Mouse (Mus musculus) limb, embryonic 13.5 days (tissue): ENCODE data around the gene Ddx31. TPM values are rescaled to one million over a fixed set of nuclear protein-coding genes. Genes with fewer than 3 reads are reported as not detected.

Experiments
- ATAC-seq: fragments of 200-750 bp; cut with Nextera tagmentation; 2 replicates; pipeline ENCODE4 v1.8.0; 2017; ENCODE audit warnings: low read depth, moderate number of reproducible peaks, moderate TSS enrichment; ENCODE audit not compliant: low FRiP score
- H3K27ac ChIP-seq: fragments of 300-500 bp; sonication (generic); 2 replicates; pipeline ENCODE4 v1.5.1; 2015; ENCODE audit warnings: inconsistent platforms, mild to moderate bottlenecking, moderate library complexity
- H3K27me3 ChIP-seq: fragments of 300-500 bp; sonication (generic); 2 replicates; pipeline ENCODE4 v1.6.1; 2015; ENCODE audit warnings: mild to moderate bottlenecking, inconsistent platforms
- H3K36me3 ChIP-seq: fragments of 300-500 bp; sonication (generic); 2 replicates; pipeline ENCODE4 v1.6.1; 2015; ENCODE audit warnings: inconsistent platforms, mild to moderate bottlenecking, moderate library complexity
- H3K4me1 ChIP-seq: fragments of 300-500 bp; sonication (generic); 2 replicates; pipeline ENCODE4 v1.6.1; 2015; ENCODE audit warnings: inconsistent platforms
- H3K4me2 ChIP-seq: fragments of 300-500 bp; sonication (generic); replicated peaks from 2 replicates; pipeline ENCODE4 v1.6.1; 2015; ENCODE audit warnings: inconsistent platforms, mild to moderate bottlenecking, moderate library complexity
- H3K4me3 ChIP-seq: fragments of 300-500 bp; sonication (generic); 2 replicates; pipeline ENCODE4 v1.5.1; 2015; ENCODE audit warnings: moderate library complexity, mild to moderate bottlenecking, inconsistent platforms
- H3K9ac ChIP-seq: fragments of 300-500 bp; sonication (generic); 2 replicates; pipeline ENCODE4 v1.6.1; 2015; ENCODE audit warnings: mild to moderate bottlenecking, inconsistent platforms
- H3K9me3 ChIP-seq: fragments of 300-500 bp; sonication (generic); 2 replicates; pipeline ENCODE4 v1.6.1; 2016; ENCODE audit warnings: inconsistent platforms
- WGBS: fragments of 180-500 bp; shearing (Covaris S2); methylation state at CpG from one replicate; pipeline ENCODE4 v1.1.7; 2015; 5-methylcytosine and 5-hydroxymethylcytosine counted together
- polyA plus RNA-seq: library from polyadenylated mRNA; unstranded; fragments of >200 nt; fragmentation: Nextera tagmentation; extraction: Ambion mirVana; gene quantifications from 2 replicates; pipeline ENCODE4 v1.2.1, GENCODE M21; 2015

Ddx31 gene
- polyA plus RNA-seq, 1 experiment from 2014 or later: 15.0 TPM

DNA sequence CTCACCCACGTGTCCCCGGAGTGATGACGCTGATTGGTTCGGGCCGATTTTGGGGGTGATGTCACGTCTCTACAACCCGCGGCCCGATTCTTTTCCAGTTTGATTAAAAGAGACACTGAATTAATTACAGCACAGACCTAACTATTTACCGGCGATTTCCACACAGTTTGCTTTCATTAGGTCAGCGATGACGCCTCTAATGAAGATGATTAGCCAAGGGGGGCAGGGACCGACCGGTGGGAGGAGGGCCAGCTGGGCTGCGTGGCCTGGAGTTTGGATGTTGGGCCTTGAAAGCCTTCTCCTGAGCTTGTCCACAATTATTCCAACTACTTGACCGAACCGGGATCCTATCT is 76.3 kb downstream of the Ddx31 start, which contains the start of gene Barhl1:
Barhl1 (minus strand) TSS at position 156 of the 353 bp plus-strand sequence.
- ATAC-seq: no peak
- Histone ChIP-seq H3K9ac (no peak within 1 kb of the TSS), H3K27ac (no peak within 1 kb of the TSS), H3K9me3 (no peaks in the 10 kb centered on the region), H3K4me3 (no peak within 1 kb of the TSS), H3K27me3 (peaks cover 98% of the 10 kb centered on the region), H3K36me3 (no peaks in the 10 kb centered on the region), H3K4me2 (peak within 1 kb of the TSS; percentile 34), H3K4me1 (peaks cover 13% of the 10 kb centered on the region; the same call in 1 of the 2 replicates)
- WGBS: 2% methylated on average over 18 of the region's 18 CpGs

DNA sequence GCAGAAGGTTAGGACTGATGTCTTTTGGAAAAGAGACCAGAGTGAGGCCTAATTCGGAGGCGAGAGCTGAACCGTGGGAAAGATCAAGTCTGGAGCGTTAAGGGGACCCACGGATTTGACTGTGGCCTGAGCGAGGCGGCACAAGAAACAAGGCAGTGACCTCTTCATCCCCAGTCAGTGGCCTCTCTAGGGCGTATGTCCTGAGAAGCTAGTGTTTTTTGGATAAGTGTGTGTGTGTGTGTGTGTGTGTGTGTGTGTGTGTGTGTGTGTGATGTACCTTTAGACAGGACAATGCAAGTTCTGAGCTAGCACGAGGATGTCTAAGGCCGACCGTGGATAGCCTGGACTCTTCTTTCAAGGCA is 76.9 kb downstream of the Ddx31 start:
- no peak for ATAC-seq
- no peak overlapping the region for H3K9ac ChIP-seq
- WGBS: under 1% methylated on average over 11 of the region's 11 CpGs
- no peak overlapping the region for H3K4me3 ChIP-seq
- H3K9me3 ChIP-seq: no peaks in the 10 kb centered on the region
- H3K36me3 ChIP-seq: no peaks in the 10 kb centered on the region
- no peak overlapping the region for H3K27ac ChIP-seq
- H3K27me3 ChIP-seq: peaks cover 98% of the 10 kb centered on the region
- H3K4me2 ChIP-seq: no peak overlapping the region
- peaks cover 11% of the 10 kb centered on the region; the same call in 1 of the 2 replicates for H3K4me1 ChIP-seq

DNA sequence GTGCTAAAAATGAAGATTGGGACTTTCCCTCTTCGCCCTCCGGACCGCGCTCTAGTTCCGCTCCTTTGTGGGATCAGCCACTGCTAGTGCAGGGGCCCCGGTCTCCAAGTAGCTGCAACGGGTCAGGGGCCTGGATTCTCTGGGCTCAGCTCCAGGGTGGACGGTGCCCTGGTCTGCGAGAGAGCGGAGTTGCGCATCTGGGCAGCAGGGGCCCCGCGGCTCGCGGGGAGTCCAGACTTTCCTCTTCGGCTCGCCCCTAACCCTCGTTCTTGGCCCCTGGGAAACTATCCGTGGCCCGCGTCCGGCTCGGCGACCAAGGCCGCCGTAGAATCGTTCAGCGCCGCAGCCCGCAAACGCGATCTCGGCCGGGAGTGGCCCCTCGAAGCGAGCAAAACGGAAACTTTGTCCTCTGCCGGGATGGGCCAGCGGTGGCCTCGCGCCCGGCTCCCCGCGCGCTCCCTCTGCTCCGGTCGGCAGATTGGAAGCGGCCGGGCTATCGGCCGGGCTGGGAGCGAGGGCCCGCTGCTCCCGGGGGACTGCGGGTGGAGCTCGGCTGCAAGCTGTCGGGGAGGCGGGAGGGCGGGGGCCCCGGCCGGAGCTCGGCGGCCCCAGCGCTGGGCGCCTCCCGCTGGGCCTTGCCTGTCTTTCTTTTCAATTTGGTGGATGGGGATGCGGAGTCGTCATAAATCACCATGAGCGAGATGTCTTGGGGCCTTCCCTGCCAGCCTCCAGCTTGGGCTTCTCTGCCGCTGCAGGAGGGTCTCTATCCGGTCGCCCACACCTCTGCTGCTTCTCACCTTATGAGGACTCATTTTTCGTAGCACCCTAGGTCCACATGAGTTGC is 77.5 kb downstream of the Ddx31 start:
- no peak for ATAC-seq
- H3K27me3 ChIP-seq: peaks cover 98% of the 10 kb centered on the region
- WGBS: 1% methylated on average over 72 of the region's 73 CpGs
- H3K4me3 ChIP-seq: peak overlapping the region; percentile 15; the same call in 1 of the 2 replicates
- no peaks in the 10 kb centered on the region for H3K36me3 ChIP-seq
- no peaks in the 10 kb centered on the region for H3K9me3 ChIP-seq
- H3K9ac ChIP-seq: no peak overlapping the region
- H3K4me1 ChIP-seq: peaks cover 11% of the 10 kb centered on the region; the same call in 1 of the 2 replicates
- peak overlapping the region; percentile 16; the same call in 1 of the 2 replicates for H3K4me2 ChIP-seq
- no peak overlapping the region for H3K27ac ChIP-seq

DNA sequence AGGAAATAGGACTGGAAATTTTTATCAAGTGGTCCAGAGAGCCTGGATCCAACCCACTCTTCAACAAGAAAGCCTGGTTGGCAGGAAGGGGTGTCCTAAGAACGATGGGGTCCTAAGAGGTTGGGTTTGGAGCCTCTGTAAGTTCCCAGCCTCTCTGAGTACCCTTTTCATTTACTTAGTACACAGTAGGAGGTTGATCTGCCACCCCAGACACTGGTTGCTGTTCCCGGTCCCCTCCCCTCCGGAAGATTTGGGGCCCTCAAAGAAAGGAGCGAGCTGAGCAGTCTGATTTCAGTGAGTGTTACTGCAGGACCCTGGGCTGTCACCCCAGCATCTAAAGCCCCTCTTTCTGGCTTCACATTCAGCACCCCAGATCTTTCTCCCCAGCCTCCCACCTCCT is 78.8 kb downstream of the Ddx31 start:
- Histone ChIP-seq H3K4me2 (no peak overlapping the region), H3K36me3 (no peaks in the 10 kb centered on the region), H3K27me3 (peaks cover 98% of the 10 kb centered on the region), H3K4me3 (no peak overlapping the region), H3K9me3 (no peaks in the 10 kb centered on the region), H3K9ac (no peak overlapping the region), H3K4me1 (peaks cover 11% of the 10 kb centered on the region; the same call in 1 of the 2 replicates), H3K27ac (no peak overlapping the region)
- 0% methylated on average over 4 of the region's 4 CpGs for WGBS
- ATAC-seq: no peak

DNA sequence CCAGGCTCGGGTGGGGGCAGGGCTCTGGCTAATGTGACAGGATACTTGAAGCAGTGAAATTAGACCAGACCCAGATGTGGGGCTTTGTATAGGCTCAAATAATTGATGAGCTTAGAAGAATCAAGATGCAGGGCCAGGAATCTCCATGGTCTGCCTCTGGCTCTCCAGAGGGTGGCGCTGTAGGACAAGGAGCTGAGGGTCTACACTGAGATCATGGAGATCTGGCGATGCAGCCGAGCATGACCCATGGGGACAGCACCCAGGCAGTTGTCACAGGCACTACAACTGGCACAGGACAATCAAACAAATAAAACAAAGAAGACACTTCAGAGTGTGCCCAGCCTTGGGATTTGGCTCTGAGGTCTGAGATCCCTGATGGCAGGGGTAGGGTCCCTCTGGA is 83.7 kb downstream of the Ddx31 start:
- H3K4me1 ChIP-seq: no peaks in the 10 kb centered on the region
- peaks cover 87% of the 10 kb centered on the region for H3K27me3 ChIP-seq
- H3K4me2 ChIP-seq: no peak overlapping the region
- no peak overlapping the region for H3K4me3 ChIP-seq
- H3K27ac ChIP-seq: no peak overlapping the region
- H3K9me3 ChIP-seq: no peaks in the 10 kb centered on the region
- no peaks in the 10 kb centered on the region for H3K36me3 ChIP-seq
- no peak overlapping the region for H3K9ac ChIP-seq
- WGBS: 3% methylated on average over 4 of the region's 4 CpGs
- ATAC-seq: no peak; the same call in 1 of the 2 replicates

DNA sequence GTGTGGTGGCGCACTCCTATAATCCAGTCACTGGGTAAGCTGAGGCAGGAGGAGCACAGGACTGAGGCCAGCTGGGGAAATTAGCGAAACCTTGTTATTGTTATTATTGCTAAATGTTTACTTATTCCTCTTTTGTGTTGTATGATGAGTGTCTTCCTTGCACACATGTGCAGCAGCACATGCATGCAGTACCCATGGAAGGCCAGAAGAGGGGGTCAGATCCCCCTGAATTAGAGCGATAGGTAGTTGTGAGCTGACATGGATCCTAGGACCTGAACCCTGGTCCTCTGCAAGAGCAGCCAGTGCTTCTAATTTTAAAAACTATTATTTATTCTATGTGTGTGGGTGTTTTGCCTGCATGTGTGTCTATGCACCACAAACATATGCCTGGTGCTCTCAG is 90.4 kb downstream of the Ddx31 start:
- ATAC-seq: no peak
- H3K27me3 ChIP-seq: peaks cover 34% of the 10 kb centered on the region
- 94% methylated on average over 3 of the region's 3 CpGs for WGBS

DNA sequence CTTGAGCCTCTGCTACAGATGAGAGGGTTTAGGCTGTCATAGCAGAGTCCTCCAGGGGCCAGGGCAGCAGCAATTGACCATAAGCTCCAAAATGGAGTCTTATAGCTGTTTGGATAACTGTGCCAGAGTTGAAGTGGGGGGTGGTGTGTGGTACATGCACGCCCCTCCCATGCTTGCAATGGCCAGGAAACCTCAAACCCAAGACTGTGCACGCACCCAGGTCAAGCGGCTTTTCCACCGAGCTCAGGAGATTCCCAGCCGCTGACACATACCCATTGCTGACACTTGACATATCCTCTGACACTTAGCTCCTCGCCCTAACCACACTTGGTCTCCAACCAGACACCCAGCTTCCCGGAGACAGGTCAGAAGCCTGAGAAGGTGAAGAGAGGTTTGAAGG is 98.8 kb downstream of the Ddx31 start:
- Histone ChIP-seq H3K27ac (no peak overlapping the region), H3K4me1 (peaks cover 10% of the 10 kb centered on the region), H3K9ac (no peak overlapping the region), H3K27me3 (peaks cover 23% of the 10 kb centered on the region; the same call in 1 of the 2 replicates), H3K4me3 (no peak overlapping the region), H3K9me3 (no peaks in the 10 kb centered on the region), H3K36me3 (no peaks in the 10 kb centered on the region), H3K4me2 (no peak overlapping the region)
- ATAC-seq: no peak
- 72% methylated on average over 7 of the region's 7 CpGs for WGBS

More for the DNA sequence above, 90.4 kb downstream of the Ddx31 start:
- H3K27ac ChIP-seq: no peak overlapping the region
- no peaks in the 10 kb centered on the region for H3K4me1 ChIP-seq
- no peak overlapping the region for H3K4me2 ChIP-seq
- H3K9ac ChIP-seq: no peak overlapping the region
- no peak overlapping the region for H3K4me3 ChIP-seq
- no peaks in the 10 kb centered on the region for H3K36me3 ChIP-seq
- no peaks in the 10 kb centered on the region for H3K9me3 ChIP-seq

DNA sequence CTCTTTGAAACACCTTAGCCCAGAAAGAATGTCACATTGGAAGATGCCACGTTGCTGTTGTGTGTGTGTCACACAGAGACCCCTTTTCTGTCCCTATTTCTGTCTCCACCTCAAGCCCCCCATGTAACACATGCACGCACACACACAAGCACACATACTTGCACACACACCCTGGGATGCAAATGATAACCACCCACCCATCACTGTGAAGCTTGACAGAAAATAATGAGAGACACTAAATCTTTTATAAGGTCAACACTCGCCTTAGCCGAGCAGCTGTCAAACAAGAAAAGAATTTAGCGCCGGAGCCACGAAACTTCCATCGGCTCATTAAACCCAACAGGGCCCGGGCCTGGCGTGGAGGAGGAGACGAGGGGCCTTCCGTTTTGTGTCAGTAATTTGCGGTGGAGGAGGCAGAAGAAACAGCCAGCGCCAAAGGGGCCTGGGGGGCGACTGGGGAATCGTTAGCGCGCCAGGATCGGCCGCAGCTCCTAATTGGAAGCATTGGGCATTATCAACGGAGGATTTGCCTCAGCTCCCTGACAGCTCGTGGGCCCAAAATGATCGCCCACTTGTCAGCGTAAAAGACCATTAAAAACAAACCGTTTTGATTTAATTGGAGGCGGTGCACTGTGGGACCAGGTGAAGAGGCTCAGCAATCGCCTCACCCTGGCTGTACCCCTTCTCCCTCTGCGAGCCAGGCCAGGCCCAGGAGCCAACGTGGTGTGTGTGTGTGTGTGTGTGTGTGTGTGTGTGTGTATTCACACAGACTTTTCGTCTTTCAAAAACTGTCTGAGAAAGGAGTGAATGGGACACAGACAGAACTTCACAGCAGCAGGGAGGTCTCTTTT is 103.7 kb downstream of the Ddx31 start:
- H3K9me3 ChIP-seq: no peaks in the 10 kb centered on the region
- peaks cover 60% of the 10 kb centered on the region for H3K27me3 ChIP-seq
- H3K4me2 ChIP-seq: peak overlapping the region; percentile 51
- WGBS: 17% methylated on average over 29 of the region's 30 CpGs
- no peak for ATAC-seq
- no peaks in the 10 kb centered on the region for H3K36me3 ChIP-seq
- peaks cover 20% of the 10 kb centered on the region for H3K4me1 ChIP-seq
- H3K9ac ChIP-seq: peak overlapping the region; percentile 36; the same call in 1 of the 2 replicates
- no peak overlapping the region for H3K27ac ChIP-seq
- peak overlapping the region; percentile 10; the same call in 1 of the 2 replicates for H3K4me3 ChIP-seq

DNA sequence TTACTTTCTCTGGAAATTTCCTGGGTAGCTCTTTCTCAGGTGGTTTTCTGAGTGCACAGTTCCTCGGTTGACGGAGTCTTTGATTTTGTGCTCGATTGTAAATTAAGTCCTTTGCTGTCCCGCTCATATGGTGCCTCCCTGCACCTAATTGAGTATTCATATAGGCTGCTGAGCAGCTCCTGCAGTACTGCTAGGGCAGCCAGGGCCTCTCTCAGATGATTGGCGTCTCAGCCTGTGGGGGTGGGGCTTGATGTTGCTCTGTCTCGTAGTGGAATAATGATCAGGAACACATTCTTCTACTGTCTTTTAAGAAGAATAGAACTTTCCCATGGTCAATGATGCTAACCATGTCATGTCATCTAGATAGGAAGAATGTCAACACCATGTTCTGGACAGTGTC is 105.2 kb downstream of the Ddx31 start:
- Histone ChIP-seq H3K36me3 (no peaks in the 10 kb centered on the region), H3K4me1 (peaks cover 17% of the 10 kb centered on the region), H3K27me3 (peaks cover 60% of the 10 kb centered on the region), H3K4me2 (no peak overlapping the region), H3K9me3 (no peaks in the 10 kb centered on the region), H3K27ac (no peak overlapping the region), H3K9ac (no peak overlapping the region), H3K4me3 (no peak overlapping the region)
- ATAC-seq: no peak
- WGBS: 49% methylated on average over 6 of the region's 6 CpGs

DNA sequence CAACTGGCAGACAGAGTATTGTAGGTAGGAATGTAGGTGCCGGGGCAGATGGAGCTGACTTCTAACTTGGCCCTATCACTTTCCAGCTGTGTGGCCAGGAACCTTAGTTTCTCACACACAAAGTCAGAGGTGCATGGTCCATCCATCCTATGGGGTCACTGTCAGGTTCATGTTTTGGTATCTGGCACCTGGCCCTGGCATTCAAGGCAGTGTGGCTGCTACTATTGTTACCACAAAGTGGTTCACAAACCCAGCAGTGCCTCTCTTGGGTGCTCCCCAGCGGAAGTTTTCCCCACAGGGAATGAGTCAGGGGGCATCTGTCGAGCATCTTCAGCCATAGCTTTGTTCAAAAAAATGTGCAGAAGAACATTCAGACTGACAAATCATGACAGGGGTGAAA is 106.1 kb downstream of the Ddx31 start:
- no peaks in the 10 kb centered on the region for H3K9me3 ChIP-seq
- no peak for ATAC-seq
- no peaks in the 10 kb centered on the region for H3K36me3 ChIP-seq
- no peak overlapping the region for H3K27ac ChIP-seq
- peaks cover 53% of the 10 kb centered on the region for H3K27me3 ChIP-seq
- WGBS: 75% methylated on average over 3 of the region's 3 CpGs
- H3K4me1 ChIP-seq: peaks cover 17% of the 10 kb centered on the region
- H3K9ac ChIP-seq: no peak overlapping the region
- H3K4me2 ChIP-seq: no peak overlapping the region
- H3K4me3 ChIP-seq: no peak overlapping the region

DNA sequence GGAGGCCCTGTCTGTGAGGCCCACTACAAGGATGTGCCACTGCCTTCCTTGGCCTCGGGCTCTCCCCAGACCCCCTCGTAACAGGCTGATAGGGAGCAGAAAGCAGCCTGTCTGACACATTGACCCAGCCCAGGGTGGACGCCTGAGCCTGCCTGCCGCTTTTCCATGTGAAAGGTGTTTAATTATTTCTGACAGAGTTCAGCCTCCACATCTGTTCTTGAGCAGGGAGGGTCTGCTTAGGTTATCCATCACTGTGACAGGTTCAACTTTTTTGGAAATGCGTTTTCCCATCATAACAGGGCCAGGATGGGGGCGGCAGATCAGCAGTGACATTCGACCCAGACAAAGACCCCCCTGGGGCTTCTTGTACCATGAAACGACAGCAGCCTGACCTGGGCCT is 112.8 kb downstream of the Ddx31 start:
- no peak for ATAC-seq
- no peaks in the 10 kb centered on the region for H3K4me1 ChIP-seq
- no peak overlapping the region for H3K4me3 ChIP-seq
- H3K27me3 ChIP-seq: peaks cover 31% of the 10 kb centered on the region
- 14% methylated on average over 8 of the region's 8 CpGs for WGBS
- H3K9ac ChIP-seq: no peak overlapping the region
- no peak overlapping the region for H3K27ac ChIP-seq
- H3K9me3 ChIP-seq: no peaks in the 10 kb centered on the region
- no peaks in the 10 kb centered on the region for H3K36me3 ChIP-seq
- no peak overlapping the region for H3K4me2 ChIP-seq

DNA sequence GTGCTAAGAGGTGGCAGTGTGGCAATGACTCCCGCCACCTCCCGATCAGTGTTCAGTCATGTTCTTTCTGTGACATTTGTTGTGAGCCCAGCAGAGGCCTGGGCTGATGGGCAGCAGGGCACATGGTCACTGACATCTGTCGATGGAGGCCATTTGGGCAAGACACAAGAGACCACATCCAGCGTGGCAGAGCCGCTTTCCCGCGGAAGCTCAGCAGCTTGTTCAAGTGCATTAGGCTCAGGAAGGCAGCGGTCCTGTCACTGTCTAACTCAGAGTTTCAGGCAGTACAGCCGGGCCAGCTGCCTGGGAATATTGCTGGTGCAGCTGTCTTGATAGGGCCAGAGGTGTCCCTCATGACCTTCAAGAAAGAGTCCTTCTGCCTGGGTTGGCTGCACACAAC is 114.4 kb downstream of the Ddx31 start:
- no peak overlapping the region for H3K9ac ChIP-seq
- no peaks in the 10 kb centered on the region for H3K4me1 ChIP-seq
- ATAC-seq: no peak
- H3K4me2 ChIP-seq: no peak overlapping the region
- 83% methylated on average over 9 of the region's 9 CpGs for WGBS
- no peaks in the 10 kb centered on the region for H3K36me3 ChIP-seq
- no peak overlapping the region for H3K4me3 ChIP-seq
- H3K9me3 ChIP-seq: no peaks in the 10 kb centered on the region
- peaks cover 26% of the 10 kb centered on the region for H3K27me3 ChIP-seq
- H3K27ac ChIP-seq: no peak overlapping the region
